Mouse (Mus musculus) ovary, postnatal 14 days (tissue): ENCODE results near the gene Tenm3.

Experiments
- DNase-seq: peaks from one replicate; pipeline ENCODE4 v3.0.0; 2022; ENCODE audit warnings: low spot score

Gene Tenm3

DNA sequence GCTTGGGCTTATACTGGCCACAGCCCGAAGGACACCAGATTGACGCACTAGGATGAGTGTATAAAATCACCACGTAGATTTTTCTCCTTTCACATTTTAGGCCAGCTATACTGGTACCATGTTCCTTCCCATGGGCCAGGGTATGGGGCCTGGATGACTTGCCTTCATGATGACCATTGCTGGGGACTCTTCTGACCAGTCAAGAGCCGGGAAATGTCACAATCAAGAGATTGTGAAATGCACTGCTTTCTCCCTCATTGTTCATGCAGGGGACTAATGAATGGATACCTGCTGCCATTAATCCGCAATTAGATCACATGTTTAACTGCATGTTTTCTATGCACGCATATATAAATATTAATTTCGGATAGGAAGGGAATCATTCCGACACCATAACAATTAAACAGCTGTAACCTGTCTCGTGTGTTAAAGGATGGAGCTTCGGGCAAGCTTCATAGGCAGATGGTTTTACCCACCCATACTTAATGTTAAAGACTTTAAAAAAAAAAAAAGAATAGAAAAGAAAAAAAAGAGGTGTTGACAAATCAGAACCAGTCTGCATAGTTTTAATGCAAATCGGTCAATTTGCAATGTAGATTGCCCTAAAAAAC, 521.0 kb downstream of the Tenm3 start:
- DNase-seq, result no peak

- no peak for DNase-seq
Observed at GRCm38 (mm10) chr8:48322240-48322639, 521.5 kb downstream of the Tenm3 start.

DNA sequence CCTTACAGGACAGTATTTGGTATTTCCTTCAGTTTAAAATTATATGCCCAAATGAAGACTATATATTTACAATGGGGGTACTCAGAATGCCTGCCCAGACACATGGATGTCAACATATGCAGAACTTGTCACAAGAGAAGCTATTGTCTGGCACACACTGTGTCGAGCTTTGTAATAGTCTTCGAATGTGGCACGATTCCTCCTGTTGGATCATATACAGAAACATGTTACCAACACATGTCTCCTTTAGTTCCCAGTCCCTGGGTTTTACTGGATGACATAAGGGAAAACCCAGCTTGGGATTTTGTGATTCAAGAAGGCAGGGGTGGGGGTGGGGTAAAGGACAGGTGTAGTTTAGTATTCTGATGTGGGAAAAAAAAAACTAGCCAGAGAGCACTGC, 524.1 kb downstream of the Tenm3 start:
- DNase-seq, result no peak

DNA sequence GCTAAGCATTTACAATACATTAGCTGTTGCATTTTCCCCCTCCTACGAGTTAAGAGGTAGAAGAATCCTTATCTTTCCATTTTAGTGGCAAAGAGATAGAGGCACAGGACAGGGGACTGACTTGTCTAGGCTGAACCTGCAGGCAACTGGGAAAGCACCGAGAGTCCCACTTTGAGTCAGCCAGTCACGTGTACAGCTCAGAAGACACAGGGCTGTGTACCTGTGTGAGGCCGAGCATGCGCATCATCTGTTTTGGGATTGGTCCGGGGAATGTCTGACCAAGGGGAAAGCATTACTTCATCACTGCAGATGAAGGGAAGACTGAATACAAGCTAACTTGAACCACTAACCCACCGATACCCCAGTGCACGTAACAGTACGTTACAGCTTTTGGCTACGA, 526.3 kb downstream of the Tenm3 start:
- no peak for DNase-seq

GRCm38 (mm10) chr8:48315605-48316004, 528.1 kb downstream of the Tenm3 start:
- no peak for DNase-seq

- DNase-seq, result no peak
Observed at GRCm38 (mm10) chr8:48313985-48314368, 529.8 kb downstream of the Tenm3 start.

DNA sequence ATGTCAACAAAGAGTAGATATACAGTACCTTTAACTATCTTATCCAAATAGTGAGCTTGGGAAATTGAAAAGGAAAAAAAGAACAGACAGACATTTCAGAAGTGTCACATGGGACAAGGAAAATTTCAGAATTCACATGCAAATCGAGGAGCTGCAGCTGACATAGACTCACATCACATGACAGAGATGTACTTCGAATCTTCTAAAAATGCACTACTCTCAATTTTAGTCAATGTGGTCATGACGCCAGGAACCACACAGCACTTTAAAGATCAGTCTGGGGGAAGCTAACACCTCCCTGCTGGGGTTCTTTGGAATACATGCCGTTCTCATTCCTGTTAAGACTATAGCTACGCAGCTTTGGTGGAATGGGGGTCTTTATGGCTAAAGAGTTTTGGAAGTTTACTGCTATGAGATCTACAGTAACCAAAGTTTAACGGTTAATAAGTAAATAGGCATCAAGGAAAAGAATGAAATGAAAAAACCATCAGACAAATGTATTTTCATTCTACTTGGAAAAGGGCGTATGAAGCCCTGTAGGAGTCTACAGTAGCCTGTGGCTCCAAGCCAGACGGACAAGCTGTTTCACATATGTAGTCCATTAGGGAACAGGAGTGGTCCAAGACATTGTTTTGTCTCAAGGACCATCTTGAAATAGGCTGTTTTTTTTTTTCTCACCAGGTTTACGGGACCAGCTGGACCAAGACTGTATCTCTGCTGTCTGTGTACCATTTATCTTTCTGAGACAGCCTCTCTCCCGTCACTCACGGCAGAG, 530.4 kb downstream of the Tenm3 start:
- DNase-seq, result no peak

DNA sequence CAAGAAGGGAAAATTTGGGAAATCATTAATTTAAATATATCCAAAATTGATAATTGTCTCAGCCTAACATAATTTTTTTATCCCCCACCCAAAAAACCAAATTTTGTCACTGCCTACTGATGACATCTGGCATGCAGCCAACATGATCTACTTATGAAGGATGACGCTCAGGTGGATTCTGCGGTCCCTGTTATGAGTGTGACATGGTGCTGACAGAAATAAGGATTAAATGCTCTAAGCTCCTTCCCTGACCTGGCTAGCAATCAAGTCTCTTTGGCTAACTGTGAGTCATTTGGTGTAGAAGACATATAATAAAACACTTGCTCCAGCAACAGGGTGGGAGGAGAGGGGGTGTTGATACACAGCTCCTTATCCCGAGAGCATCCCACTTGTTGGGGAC, 532.0 kb downstream of the Tenm3 start:
- no peak for DNase-seq

DNA sequence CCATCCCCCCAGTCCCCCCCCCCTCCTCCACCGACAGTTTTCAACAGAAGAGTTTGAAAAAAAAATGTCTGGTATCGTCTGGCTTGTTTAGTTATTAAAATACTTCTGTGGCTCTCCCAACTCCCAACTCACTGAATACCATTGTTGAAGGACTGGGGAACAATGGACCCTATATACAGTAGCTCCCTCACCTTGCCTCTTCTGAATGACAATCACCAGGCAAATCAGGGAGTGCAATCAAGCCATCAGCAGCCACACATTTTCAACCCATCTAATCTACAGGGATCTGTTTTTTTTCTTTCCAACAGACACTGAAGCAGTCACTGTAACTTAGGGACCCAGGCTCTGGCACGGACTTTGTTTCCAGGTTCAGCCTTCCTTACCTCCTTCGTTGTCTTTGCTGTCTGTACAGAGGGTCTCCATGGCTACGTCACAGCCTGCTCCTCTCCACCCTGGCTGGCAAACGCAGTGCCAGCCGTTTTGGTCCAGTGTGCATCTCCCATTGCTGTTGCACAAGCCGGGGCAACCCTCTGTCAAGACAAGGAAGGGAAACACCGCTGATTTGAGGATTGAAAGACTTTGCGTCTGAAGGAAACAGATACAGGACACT, 533.4 kb downstream of the Tenm3 start:
- DNase-seq, result no peak

DNA sequence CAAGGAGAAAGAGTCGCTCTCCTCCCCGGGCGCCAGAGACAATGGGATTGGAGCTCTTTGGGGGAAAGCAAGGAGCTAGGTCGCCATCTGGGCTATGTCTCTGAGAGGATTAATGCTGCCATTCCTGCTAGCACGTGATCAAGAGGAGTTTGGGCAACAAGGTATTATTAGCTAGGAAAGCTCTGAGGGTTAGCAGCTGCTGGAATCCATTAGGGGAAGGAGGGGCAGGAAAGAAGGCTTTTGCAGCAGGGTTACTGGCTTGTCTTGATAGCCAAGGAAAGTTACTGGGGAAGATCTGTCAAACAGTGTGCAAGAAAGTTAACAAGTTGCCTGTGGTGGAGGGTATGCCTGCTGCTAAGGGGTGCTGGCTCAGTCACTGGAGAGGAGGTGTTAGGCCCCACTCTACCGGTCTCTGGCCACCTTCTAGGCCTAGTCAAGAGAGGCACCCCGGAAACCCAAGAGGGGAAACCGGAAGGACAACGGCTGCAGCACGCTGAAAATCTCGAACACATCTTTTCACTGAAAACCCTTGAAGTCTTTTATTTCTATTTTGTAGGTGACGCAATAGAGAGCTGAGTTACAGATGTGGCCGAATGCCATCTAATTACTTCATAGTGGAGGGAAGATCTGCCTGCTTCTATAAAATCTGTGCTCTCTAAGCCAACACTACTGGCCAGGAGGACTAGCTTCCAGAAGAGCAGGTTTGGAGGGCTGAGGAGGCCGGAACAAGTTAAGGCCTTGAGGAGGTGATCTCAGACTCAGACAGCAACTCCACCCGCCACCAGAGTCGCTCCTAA, 534.4 kb downstream of the Tenm3 start:
- no peak for DNase-seq

DNA sequence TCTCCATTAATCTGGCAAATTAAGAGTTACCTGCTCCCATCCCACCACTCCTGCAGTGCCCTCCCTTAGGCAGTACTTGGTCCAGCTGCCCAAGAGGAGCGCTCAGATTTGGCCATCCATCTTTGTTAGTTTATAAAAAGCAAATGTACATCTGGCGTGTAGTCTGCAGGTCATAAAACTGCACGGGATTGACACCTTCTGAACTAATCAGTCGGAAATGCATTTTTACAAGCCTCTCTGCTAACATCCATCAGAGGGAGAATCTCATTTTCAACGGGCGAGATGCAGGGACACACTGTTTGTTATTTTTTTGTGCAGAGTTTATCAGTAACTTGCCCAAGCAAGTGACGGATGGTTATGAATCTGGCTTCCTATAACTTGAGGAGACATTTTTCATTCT, 539.5 kb downstream of the Tenm3 start:
- no peak for DNase-seq

DNA sequence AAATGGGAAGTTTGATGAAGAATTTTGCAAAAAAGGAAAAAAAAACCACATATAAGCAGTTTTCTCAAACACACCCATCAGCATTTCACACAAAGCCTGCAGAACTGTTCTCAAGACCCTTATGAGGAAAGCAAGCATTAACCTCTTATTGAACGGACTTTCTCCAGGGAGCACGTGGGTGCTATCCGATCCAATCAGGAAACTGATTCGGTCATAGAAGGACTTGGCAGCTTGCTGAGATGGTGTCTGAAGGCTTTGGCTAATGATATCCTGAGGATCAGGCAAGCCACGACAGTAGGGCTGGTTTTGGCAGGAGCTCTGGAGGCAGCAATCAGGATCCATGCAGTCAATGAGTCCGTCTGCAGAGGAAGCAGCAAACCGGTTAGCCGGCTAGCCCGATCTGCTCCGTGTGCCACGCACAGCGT, 543.1 kb downstream of the Tenm3 start:
- no peak for DNase-seq

DNA sequence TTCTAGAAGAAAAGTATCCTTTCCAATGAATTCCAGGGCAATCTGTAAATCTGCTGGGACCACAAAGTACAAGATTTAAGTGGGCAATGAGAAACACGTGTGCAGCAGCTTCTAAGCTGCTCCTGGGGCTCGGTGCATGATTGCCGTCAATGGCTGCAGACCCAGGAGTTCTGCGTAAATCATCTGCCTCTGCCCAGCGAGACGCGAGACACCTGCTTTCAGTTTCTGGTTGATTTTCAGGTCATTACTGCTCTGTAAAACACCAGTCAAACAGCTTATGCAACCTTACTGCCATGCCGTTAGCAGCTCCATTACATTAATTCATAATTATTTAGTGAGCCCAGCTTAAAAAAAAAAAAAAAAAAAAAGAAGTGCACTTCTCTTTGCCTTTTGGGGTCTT, 543.7 kb downstream of the Tenm3 start:
- no peak for DNase-seq

DNA sequence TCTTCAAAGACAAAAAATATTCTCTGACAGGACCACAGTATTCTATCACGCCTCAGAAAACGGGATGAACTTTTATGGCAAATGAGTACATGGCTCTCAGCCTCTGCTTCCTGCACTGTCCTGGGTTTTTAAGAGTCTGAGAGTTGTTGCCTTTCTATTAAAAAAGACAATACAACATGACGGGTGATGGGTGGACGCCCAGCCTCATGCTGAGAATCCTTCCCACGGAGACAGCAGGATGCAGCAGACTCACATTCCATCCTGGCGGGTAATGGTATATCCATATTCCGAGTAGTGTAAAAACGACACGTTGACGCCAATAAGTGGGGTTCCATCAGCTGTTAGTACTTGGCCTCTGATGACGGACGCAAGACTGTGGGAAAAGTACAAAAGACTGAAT, 544.4 kb downstream of the Tenm3 start:
- DNase-seq, result no peak

DNA sequence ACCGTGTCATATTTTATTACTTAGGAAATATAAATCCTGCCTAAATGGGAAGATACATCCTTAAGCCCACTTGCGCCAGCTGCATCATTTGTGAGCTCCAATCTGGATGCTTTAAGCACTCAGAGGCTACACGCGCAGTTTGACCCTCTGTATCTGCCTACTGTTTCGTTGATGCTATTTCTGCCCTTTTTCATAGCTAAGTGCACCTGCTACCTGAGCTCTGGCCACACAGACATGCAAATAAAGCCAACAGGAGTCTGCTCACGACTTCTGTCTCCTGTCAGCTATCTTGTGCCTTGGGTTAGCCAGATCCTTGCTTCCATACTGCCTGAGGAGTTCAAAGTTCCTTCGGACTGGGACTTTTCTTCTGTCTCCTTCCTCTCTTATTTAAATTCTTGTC, 547.4 kb downstream of the Tenm3 start:
- DNase-seq, result no peak

GRCm38 (mm10) chr8:48295558-48295957, 548.2 kb downstream of the Tenm3 start:
- DNase-seq, result no peak

DNA sequence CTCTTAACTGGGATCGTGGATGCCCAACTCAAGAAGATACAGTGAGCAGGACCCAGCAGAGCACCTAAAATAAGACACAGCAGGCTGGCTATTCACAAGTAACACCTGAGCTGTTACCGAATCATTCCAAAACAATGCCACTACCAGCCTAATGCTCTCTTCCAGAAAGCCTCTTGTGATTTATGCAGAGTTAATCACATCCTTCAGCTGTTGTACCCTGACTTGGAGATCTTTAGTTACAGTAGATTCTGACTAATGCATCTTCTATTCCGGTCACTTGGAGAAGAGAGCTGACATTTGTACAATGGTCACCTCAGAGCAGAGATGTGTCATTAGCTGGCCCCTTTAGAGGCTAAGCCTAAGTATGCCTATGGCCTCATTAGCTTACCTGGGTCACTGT, 550.0 kb downstream of the Tenm3 start:
- DNase-seq, result no peak

- no peak for DNase-seq
Observed at GRCm38 (mm10) chr8:48285432-48285831, 558.3 kb downstream of the Tenm3 start.

GRCm38 (mm10) chr8:48281855-48282254, 561.9 kb downstream of the Tenm3 start:
- no peak for DNase-seq

GRCm38 (mm10) chr8:48279360-48279759, 564.4 kb downstream of the Tenm3 start:
- DNase-seq, result no peak

- DNase-seq, result no peak
Observed at GRCm38 (mm10) chr8:48277986-48278635, 565.6 kb downstream of the Tenm3 start.

DNA sequence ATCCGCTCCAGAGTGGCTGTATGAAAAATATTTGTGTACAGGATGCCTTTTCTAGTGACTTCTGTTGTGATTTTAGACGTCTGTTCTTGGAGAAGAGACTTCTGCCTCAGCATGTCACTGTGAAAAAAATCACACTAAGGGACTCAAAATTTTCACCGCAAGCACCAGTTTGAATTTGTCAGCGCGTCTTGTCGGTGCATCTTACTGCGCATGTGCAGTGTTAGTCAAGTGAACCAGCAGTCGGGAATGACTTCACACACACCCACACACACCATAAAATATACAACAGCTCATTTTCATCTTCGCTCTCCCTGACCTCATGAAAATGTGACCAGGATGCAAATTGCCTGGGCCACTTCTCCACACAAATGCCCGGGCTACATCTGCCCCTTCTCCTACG, 568.7 kb downstream of the Tenm3 start:
- no peak for DNase-seq
